Mouse (Mus musculus) olfactory bulb, adult 2 months (tissue): ENCODE results near the gene Gpr157. TPM values are rescaled to one million over a fixed set of nuclear protein-coding genes. Genes with fewer than 3 reads are reported as not detected.

Experiments
- H3K27ac ChIP-seq: fragments of 200-500 bp; 2 replicates; pipeline ENCODE4 v1.5.1; 2012; ENCODE audit warnings: low read depth, low read length; ENCODE audit not compliant: insufficient read depth
- H3K4me1 ChIP-seq: fragments of 200-500 bp; 2 replicates; pipeline ENCODE4 v1.6.1; 2012; ENCODE audit warnings: low read length; ENCODE audit not compliant: control insufficient read depth, insufficient read depth
- H3K4me3 ChIP-seq: fragments of 200-500 bp; 2 replicates; pipeline ENCODE4 v1.5.1; 2012; ENCODE audit warnings: mild to moderate bottlenecking, low read depth, low read length, moderate library complexity; ENCODE audit not compliant: insufficient read depth
- CTCF ChIP-seq: fragments of 200-500 bp; IDR thresholded peaks from 2 replicates; pipeline ENCODE4 v1.5.1; 2012; ENCODE audit warnings: low read depth, mild to moderate bottlenecking, low read length, moderate library complexity; ENCODE audit not compliant: insufficient read depth
- POLR2A ChIP-seq: fragments of 200-500 bp; IDR thresholded peaks from 2 replicates; pipeline ENCODE4 v1.6.1; 2012; ENCODE audit warnings: mild to moderate bottlenecking, low read depth, low read length, moderate library complexity; ENCODE audit not compliant: insufficient read depth
- WGBS: fragments of 180-500 bp; shearing (Covaris S2); methylation state at CpG from one replicate; pipeline ENCODE4 v1.1.7; 2018; 5-methylcytosine and 5-hydroxymethylcytosine counted together
- polyA plus RNA-seq: library from polyadenylated mRNA; stranded (reverse); fragments of >200 nt; gene quantifications from 2 replicates; pipeline ENCODE4 v1.2.4, GENCODE M21; 2012; ENCODE audit warnings: low replicate concordance; ENCODE audit not compliant: missing spikeins, insufficient read depth, insufficient read length

Gene Gpr157
- polyA plus RNA-seq, 1 experiment: not detected

DNA sequence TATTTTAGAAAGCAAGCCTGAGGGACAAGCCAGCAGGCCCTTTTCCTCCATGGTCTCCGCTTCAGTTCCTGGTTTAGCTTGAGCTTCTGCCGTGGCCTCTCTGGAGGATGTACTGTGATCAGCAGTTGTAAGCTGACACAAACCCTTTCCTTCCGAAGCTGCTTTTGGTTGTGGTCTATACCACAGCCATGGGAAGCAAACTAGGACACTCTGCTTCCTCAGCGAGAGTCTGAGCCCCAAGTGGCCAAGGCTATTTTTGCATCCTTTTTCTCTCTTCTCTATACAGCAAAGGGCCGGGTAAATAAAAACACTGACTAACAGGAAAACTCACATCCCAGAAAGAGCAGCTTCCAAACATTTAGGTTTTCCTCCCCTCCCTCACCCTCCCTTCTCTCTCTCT is 30.1 kb downstream of the Gpr157 start:
- WGBS: 39% methylated on average over 5 of the region's 5 CpGs
- H3K4me1 ChIP-seq: no peaks in the 10 kb centered on the region; the same call in 1 of the 2 replicates
- no peak overlapping the region for H3K4me3 ChIP-seq
- TF ChIP-seq POLR2A (no peak), CTCF (no peak)
- no peak overlapping the region for H3K27ac ChIP-seq

DNA sequence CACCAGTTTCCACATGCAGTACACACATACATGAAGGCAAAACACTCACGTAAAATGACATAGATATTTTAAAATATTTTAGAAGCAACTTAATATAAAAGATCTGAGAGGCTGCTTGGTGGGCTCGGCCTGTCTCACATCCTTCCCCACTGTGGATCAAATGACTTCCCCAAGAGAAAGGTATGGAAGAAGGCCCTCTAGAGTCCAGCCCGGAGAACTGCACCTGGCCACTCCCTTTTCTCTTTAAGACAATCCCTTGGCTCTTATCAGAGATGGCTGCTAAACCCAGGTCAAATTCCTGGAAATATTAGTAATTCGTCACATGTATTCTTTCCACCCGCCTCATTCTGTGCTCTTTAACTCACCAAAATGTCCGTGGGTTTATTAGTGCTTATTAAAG is 31.0 kb downstream of the Gpr157 start:
- Histone ChIP-seq H3K4me3 (no peak overlapping the region), H3K27ac (no peak overlapping the region), H3K4me1 (no peaks in the 10 kb centered on the region)
- TF ChIP-seq CTCF: no peak
- TF ChIP-seq POLR2A: no peak
- WGBS: 77% methylated on average over 6 of the region's 6 CpGs

DNA sequence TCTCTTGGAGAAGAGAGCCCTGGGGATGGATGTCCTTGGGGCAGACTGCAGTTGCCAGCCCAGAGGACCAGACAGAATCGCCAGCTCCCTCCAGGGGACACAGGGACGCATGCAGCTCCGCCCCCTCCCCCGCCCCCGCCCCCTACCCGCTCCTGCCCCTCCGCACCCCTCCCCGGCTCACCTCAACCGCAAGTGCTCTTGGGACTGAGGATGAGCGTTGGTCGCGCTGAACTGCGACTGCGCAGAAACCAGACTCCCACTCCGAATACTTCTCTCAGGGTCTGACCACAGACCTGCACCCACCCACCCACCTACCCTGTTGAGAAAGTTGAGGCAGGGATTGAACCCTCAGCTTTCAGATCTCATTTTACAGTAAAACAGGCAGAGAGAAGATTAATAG is 31.9 kb downstream of the Gpr157 start, which contains the start of gene Slc2a5:
Gene Slc2a5, plus strand, starts transcription at position 229 of the 400 bp plus-strand sequence.
- Histone ChIP-seq H3K4me1 (no peaks in the 10 kb centered on the region), H3K27ac (no peak within 1 kb of the TSS), H3K4me3 (no peak within 1 kb of the TSS)
- 19% methylated on average over 15 of the region's 15 CpGs for WGBS
- TF ChIP-seq POLR2A (no peak), CTCF (no peak)

DNA sequence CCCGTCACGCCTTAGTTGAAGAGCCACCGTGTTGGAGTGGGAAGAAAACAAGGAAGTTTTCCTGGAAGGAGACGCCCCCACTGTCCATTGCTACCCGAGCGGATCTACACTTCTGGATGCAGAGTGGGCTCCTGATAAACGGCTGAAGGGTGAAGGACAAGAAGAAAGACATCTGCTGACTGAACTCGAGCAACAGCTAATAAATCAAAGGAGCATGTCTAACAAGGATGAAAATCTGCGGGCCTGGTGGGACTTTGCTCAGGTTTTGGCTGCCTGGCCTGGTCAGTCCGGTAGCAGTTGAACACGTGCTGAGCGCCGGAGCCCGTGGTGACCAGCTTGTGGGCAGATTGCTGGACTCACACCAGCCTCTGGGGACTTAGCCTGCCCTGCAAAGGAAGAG is 32.5 kb downstream of the Gpr157 start:
- TF ChIP-seq POLR2A (no peak), CTCF (no peak)
- Histone ChIP-seq H3K4me3 (no peak overlapping the region), H3K27ac (no peak overlapping the region), H3K4me1 (no peaks in the 10 kb centered on the region)
- 81% methylated on average over 14 of the region's 14 CpGs for WGBS

DNA sequence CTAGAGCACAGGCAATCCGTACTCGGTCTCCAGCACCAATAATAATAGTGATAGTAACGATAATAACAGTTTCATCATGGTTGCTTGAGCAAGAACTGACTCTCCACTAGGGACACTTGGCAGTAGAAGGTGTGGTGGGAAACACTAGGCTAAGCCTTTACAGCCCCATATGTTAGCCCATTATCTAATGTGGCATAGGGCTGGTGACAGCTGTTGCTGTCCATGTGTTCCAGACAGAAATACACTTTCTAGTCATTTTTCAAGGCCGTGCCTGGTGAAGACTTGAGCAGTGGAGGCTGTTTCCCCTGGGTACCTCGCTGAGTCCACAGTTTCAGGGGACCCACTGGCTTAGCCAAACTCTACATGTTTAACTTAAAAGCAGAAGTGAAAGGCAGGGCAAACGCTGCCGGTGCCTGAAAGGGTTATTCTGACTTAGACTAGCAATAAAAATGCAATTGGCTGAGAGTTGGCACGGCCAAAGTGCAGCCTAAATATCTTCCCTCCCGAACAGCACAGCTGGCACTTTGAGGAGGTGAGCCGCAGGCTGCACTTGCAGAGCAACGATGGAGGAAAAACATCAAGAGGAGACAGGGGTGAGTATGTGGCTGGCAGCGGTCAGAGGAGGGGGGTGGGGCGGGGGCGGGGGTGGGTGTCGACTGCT is 33.1 kb downstream of the Gpr157 start:
- TF ChIP-seq POLR2A (no peak), CTCF (no peak)
- no peak overlapping the region for H3K27ac ChIP-seq
- H3K4me3 ChIP-seq: no peak overlapping the region
- no peaks in the 10 kb centered on the region for H3K4me1 ChIP-seq
- WGBS: 68% methylated on average over 15 of the region's 15 CpGs

DNA sequence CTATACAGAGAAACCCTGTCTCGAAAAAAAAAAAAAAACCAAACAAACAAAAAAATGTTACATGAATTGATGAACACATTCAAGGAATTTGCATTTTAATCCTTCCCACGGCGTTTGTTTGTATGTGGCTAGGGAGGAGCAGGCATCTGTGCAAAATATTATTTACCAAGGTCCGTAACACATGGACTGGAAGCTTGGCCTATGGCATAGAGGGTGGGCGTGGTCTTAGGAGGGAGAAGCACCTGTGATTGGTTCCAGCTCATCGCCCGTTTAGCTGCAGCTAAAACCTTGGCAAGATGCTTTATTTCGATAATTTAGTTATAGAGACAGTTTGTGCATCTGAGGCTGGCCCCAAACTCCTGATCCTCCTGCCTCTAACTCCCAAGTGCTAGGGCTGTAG is 34.3 kb downstream of the Gpr157 start:
- WGBS: 74% methylated on average over 8 of the region's 8 CpGs
- H3K4me1 ChIP-seq: no peaks in the 10 kb centered on the region
- no peak overlapping the region for H3K27ac ChIP-seq
- TF ChIP-seq CTCF (no peak), POLR2A (no peak)
- no peak overlapping the region for H3K4me3 ChIP-seq

DNA sequence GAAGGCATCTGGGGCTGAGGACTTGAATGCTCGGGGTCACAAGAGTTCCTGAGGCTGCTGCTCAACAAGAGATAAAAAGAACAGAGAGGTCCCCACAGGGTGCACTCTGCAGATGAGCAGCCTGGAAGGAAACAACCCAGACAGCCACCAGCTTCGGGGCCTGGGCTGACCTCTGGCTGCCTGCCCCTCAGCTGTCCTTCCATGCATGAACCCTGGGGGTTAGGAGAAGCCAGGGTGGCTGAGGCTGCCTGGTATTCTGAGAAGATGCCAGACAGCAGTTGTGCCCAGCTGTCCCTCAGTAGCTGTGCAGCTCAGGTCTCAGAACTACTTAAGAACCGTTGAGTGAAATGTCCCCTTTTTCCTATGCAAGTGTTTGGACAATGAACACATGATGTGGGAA is 35.3 kb downstream of the Gpr157 start:
- H3K27ac ChIP-seq: no peak overlapping the region

DNA sequence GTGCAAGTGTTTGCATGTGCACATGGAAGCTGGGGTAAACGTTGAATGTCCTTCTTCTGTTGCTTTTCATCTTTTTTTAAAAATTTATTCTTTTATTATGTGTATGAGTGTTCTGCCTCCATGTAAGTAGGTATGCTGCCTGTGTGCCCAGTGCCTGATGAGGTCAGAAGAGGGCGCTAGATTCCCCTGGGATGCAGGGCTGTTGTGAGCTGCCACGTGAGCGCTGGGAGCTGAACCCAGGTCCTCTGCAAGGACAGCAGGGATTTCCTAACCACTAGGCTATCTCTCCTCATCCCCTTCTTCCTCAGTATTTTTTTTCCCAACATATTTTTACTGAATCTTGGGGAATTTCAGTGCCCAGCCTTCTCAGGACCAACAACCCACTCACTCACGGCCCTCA is 39.2 kb downstream of the Gpr157 start:
- TF ChIP-seq CTCF (no peak), POLR2A (no peak)
- WGBS: 92% methylated on average over 5 of the region's 5 CpGs
- H3K4me1 ChIP-seq: peaks cover 4% of the 10 kb centered on the region; the same call in 1 of the 2 replicates
- no peak overlapping the region for H3K4me3 ChIP-seq
- no peak overlapping the region for H3K27ac ChIP-seq

More for the DNA sequence above, 35.3 kb downstream of the Gpr157 start:
- WGBS: 71% methylated on average over 3 of the region's 3 CpGs
- H3K4me1 ChIP-seq: no peaks in the 10 kb centered on the region
- H3K4me3 ChIP-seq: no peak overlapping the region
- no peak for TF ChIP-seq POLR2A
- no peak for TF ChIP-seq CTCF

DNA sequence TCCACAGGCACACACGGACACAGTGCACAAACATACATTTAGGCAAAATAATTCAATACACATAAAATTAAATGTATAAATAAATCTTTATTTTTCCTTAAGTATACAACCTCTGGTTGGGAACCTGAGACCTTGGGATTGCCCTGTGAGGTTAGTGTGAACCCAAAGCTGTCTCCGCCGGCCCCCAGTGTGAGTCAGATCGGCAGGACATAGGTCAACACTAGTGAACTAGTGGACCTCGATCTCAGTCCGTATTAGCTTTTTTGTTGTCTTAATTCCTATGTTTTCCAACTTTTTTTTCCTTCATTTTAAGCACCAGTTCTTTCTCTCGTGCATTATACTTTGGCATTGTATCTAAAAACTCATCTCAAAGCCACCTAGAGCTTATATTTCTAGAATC is 40.7 kb downstream of the Gpr157 start:
- Histone ChIP-seq H3K27ac (no peak overlapping the region), H3K4me3 (no peak overlapping the region), H3K4me1 (peaks cover 8% of the 10 kb centered on the region; the same call in 1 of the 2 replicates)
- 95% methylated on average over 7 of the region's 7 CpGs for whole genome bisulfite sequencing
- TF ChIP-seq POLR2A: no peak
- TF ChIP-seq CTCF: no peak

DNA sequence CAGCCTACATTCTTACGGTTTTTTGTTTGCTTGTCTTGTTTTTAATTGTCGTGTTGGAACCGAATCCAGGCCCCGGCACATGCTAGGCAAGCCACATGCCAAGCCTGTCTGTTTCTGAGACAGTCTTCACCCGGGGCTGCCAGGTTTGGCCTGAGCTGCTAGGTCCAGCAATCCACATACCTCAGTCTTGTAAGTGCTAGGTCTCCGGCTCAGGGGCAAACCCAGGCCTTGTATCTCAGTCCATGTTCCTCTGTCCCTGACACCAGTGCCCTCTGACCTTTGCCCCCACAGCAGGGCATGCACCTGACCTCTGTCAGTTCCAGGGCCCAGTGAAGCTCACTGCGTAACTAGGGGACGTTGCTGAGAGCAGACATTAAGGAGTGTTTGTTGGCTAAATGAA is 41.4 kb downstream of the Gpr157 start:
- no peak overlapping the region for H3K4me3 ChIP-seq
- no peak overlapping the region for H3K27ac ChIP-seq
- 60% methylated on average over 8 of the region's 8 CpGs for WGBS
- peaks cover 8% of the 10 kb centered on the region; the same call in 1 of the 2 replicates for H3K4me1 ChIP-seq
- TF ChIP-seq POLR2A: no peak
